Mouse (Mus musculus): ENCODE measurements around the gene Basp1.

DNA sequence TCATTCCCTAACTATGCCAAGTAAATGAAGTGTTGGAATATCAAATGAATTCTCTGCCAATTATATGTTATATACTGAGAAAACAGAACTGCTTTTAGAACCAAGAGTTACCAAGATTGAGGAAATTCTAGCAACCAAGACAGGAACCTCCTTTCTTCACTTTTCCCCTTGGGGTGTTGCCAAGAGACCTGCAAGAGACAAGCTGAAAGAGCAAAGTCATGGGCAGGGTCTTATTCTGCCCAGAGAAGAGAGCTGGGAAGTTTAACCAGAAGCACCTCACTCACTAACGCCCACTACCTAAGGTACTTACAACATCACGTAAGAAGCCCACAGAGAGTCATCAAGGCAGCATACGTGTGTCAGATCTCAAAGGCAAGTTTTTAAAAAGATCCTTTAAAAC, 91.5 kb downstream of the Basp1 start:
- TF ChIP-seq CTCF (IDR thresholded peaks at IDR 0.05; ENCODE audit: control insufficient read depth, insufficient read depth, insufficient read length) (no peak), MAX (IDR thresholded peaks at IDR 0.05) (no peak)
